Mouse (Mus musculus) leukemia stem cell, adult 10-12 weeks (primary cell): ENCODE data around the gene Socs7. TPM values are rescaled to one million over a fixed set of nuclear protein-coding genes. Genes with fewer than 3 reads are reported as not detected.

Experiments
- polyA plus RNA-seq: library from polyadenylated mRNA; stranded (reverse); fragments of >175 nt; gene quantifications from 2 replicates; pipeline ENCODE4 v1.2.3, GENCODE M21; 2012; ENCODE audit warnings: low replicate concordance

Socs7 gene
- polyA plus RNA-seq, result 12.1 and 14.7 TPM in 2 replicates

GRCm38 (mm10) chr11:97361948-97362648, at the start of gene Socs7:
TSS of gene Socs7 (plus strand) at chr11:97362551.

GRCm38 (mm10) chr11:97315504-97316503, 46.5 kb upstream of the Socs7 start, which contains the start of gene Mrpl45:
TSS of gene Mrpl45 (plus strand) at chr11:97315716.

GRCm38 (mm10) chr11:97352027-97352684, 10.2 kb upstream of the Socs7 start, which contains the start of gene Gpr179:
TSS of gene Gpr179 (minus strand) at chr11:97352077.

GRCm38 (mm10) chr11:97415330-97415711, 53.0 kb downstream of the Socs7 start, which contains the start of gene Arhgap23:
TSS of gene Arhgap23 (plus strand) at chr11:97415533.

Other genes starting within 250 kb of the Socs7 start
- 4.4 and 13.3 TPM in 2 replicates for gene Tbx21, start 247.2 kb upstream of the Socs7 start, polyA plus RNA-seq
- gene Tbkbp1, start 211.1 kb upstream of the Socs7 start, polyA plus RNA-seq, result 13.8 and 20.3 TPM in 2 replicates
- gene Kpnb1, start 174.7 kb upstream of the Socs7 start, polyA plus RNA-seq, result 34.2 and 43.7 TPM in 2 replicates
- 34.9 and 36.2 TPM in 2 replicates for gene Npepps, start 81.9 kb upstream of the Socs7 start, polyA plus RNA-seq
- gene Mrpl45, start 46.8 kb upstream of the Socs7 start, polyA plus RNA-seq, result 4.7 and 6.5 TPM in 2 replicates
- gene Gpr179, start 10.5 kb upstream of the Socs7 start, polyA plus RNA-seq, result 0.06 and 0.09 TPM in 2 replicates
- gene Arhgap23, start 53.0 kb downstream of the Socs7 start, polyA plus RNA-seq, result 169 and 225 TPM in 2 replicates
- not detected in 2 replicates for gene 4933428G20Rik, start 137.8 kb downstream of the Socs7 start, polyA plus RNA-seq
- 0.05 and 0.17 TPM in 2 replicates for gene Srcin1, start 213.6 kb downstream of the Socs7 start, polyA plus RNA-seq